Mouse (Mus musculus) left cerebral cortex, adult 2 months (tissue): ENCODE data around the gene Sec14l3. TPM values are rescaled to one million over a fixed set of nuclear protein-coding genes. Genes with fewer than 3 reads are reported as not detected.

Experiments
- DNase-seq, 2 experiments: peaks; one replicate each; pipeline ENCODE4 v3.0.0; 2021 to 2022; ENCODE audit warnings: low spot score in 2 of 2, mixed read lengths in 1 of 2; ENCODE audit errors: extremely low spot score in 1 of 2
- H3K27ac ChIP-seq: fragments of 200-600 bp; 2 replicates; pipeline ENCODE4 v1.8.1; 2022
- H3K4me3 ChIP-seq: fragments of 200-600 bp; 2 replicates; pipeline ENCODE4 v1.8.1; 2022
- CTCF ChIP-seq: fragments of 200-600 bp; IDR thresholded peaks from 2 replicates; pipeline ENCODE4 v1.8.1; 2022; ENCODE audit warnings: antibody characterized with exemption, mild to moderate bottlenecking, moderate library complexity
- intact Hi-C: fragments of 180-260 bp; cut with DNase I; formaldehyde crosslinking; loops from one replicate; pipeline ENCODE4 v1.15.1; 2025
- total RNA-seq, 2 experiments: library from RNA; stranded (reverse); gene quantifications; 2 replicates each; pipeline ENCODE4 v1.2.3; 2021

The Sec14l3 gene
- total RNA-seq, 2 experiments from 2014 or later: 1.3 to 1.4 TPM

DNA sequence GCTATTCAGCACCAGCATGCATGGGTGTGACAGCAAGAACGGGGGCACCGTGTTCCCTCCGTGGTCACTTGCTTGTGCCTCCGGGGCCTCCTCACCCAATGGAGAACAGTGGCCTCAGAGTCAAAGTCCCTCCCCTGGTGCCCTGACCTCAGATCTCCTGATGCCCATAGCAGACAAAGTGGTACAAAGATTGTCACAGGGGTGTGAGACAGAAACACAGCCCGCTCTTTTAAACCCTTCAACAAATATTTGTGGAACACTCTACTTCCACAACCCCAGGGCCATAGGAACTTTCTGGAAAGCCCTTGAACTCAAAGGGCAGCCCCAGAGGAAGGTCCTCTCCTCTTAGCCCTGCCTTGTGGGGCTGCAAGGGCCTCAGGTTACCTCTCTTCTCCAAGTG is 57.6 kb downstream of the Sec14l3 start:
- no peak overlapping the region for H3K4me3 ChIP-seq
- no peak for TF ChIP-seq CTCF
- DNase-seq: no peak
- H3K27ac ChIP-seq: no peak overlapping the region
- intact Hi-C loops: no loop called here

- no peak for DNase-seq
- TF ChIP-seq CTCF: no peak
- no peak within 1 kb of the TSS for H3K4me3 ChIP-seq
- intact Hi-C loops: no loop called here
- no peak within 1 kb of the TSS for H3K27ac ChIP-seq
These were observed 58.3 kb downstream of the Sec14l3 start, which contains the start of gene Sec14l2 for GRCm38 (mm10) chr11:4122742-4123579. Gene Sec14l2, minus strand, starts transcription at chr11:4123415.

- peak; percentile 78 for TF ChIP-seq CTCF
- DNase-seq: no peak
- intact Hi-C loops: no loop called here
- Histone ChIP-seq H3K27ac (no peak overlapping the region), H3K4me3 (no peak overlapping the region)
These were observed 59.3 kb downstream of the Sec14l3 start for GRCm38 (mm10) chr11:4123922-4124321.

- Histone ChIP-seq H3K27ac (no peak overlapping the region), H3K4me3 (no peak overlapping the region)
- peak; percentile 33 for TF ChIP-seq CTCF
- no peak for DNase-seq
- intact Hi-C loops: no loop called here
These were observed 62.4 kb downstream of the Sec14l3 start for GRCm38 (mm10) chr11:4127059-4127458.

Other genes starting within 250 kb of the Sec14l3 start
- 100 to 1,000 TPM; 141 to 149 TPM for gene Osbp2, start 200.9 kb upstream of the Sec14l3 start, total RNA-seq
- gene 4921536K21Rik, start 169.7 kb upstream of the Sec14l3 start, total RNA-seq: under 1 TPM; 0.54 to 0.61 TPM
- gene Dusp18, start 169.6 kb upstream of the Sec14l3 start, total RNA-seq: 10 to 100 TPM; 23.1 to 24.9 TPM
- gene Slc35e4, start 150.2 kb upstream of the Sec14l3 start, total RNA-seq: 10 to 100 TPM; 19.1 to 20.9 TPM
- 10 to 100 TPM; 17.1 to 20.7 TPM for gene Tcn2, start 132.7 kb upstream of the Sec14l3 start, total RNA-seq
- 10 to 100 TPM; 29.1 to 40.2 TPM for gene Pes1, start 100.9 kb upstream of the Sec14l3 start, total RNA-seq
- gene 4930556J24Rik, start 88.1 kb upstream of the Sec14l3 start, total RNA-seq: under 1 TPM in 1 of 2 experiments, not detected in 1; 0.29 TPM
- gene Gal3st1, start 81.2 kb upstream of the Sec14l3 start, total RNA-seq: 1 to 10 TPM; 9.8 to 9.9 TPM
- not detected for gene Sec14l4, start 33.4 kb upstream of the Sec14l3 start, total RNA-seq
- gene Mtfp1, start 30.6 kb downstream of the Sec14l3 start, total RNA-seq: 100 to 1,000 TPM in 1 of 2 experiments, 10 to 100 TPM in 1; 91.0 to 101 TPM
- gene Sec14l2, start 58.6 kb downstream of the Sec14l3 start, total RNA-seq: 10 to 100 TPM; 37.7 to 45.2 TPM
- gene Rnf215, start 70.4 kb downstream of the Sec14l3 start, total RNA-seq: 10 to 100 TPM; 32.1 to 32.6 TPM
- gene Ccdc157, start 95.5 kb downstream of the Sec14l3 start, total RNA-seq: 10 to 100 TPM; 16.4 to 17.9 TPM
- gene Sf3a1, start 95.5 kb downstream of the Sec14l3 start, total RNA-seq: 10 to 100 TPM; 63.8 to 67.4 TPM
- gene Tbc1d10a, start 121.9 kb downstream of the Sec14l3 start, total RNA-seq: 10 to 100 TPM; 35.3 to 36.6 TPM
- gene Castor1, start 153.4 kb downstream of the Sec14l3 start, total RNA-seq: 1 to 10 TPM; 3.9 to 4.2 TPM
- not detected for gene Osm, start 171.6 kb downstream of the Sec14l3 start, total RNA-seq
- gene Lif, start 192.7 kb downstream of the Sec14l3 start, total RNA-seq: 1 to 10 TPM in 1 of 2 experiments, under 1 TPM in 1; 0.70 to 1.2 TPM